Mouse (Mus musculus): Measurements from ENCODE around the gene Atg101.

GRCm38 (mm10) chr15:101253886-101254795 is 29.9 kb upstream of the Atg101 start, which contains the start of gene Nr4a1:
- no peak for TF ChIP-seq GATA1 (IDR thresholded peaks at IDR 0.05; ENCODE audit: low read length)
- TF ChIP-seq TAL1 (IDR thresholded peaks at IDR 0.05; ENCODE audit: low read length) = no peak
